Mouse (Mus musculus): Measurements from ENCODE around the gene Neu1.

DNA sequence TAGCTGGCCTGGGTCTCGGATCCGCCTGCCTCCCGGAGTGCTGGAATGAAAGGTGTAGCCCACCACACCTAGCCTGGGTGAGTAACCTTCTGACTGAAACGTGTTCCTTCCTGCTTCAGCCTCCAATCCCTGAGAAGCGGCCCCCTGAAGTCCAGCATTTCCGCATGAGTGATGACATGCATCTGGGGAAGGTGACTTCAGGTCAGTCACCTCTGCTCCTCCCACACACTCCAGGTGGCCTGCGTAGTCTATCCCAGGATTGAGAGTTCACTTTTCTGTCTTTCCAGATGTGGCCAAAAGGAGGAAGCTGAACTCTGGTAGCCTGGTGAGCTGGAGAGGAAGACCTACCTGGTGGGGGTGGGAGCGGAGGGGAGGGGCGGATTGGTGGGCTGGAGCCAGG, 28.2 kb upstream of the Neu1 start:
- TF ChIP-seq CTCF (conservative IDR thresholded peaks at IDR 0.05; ENCODE audit: low read length), result no peak
- TF ChIP-seq NANOG (IDR thresholded peaks at IDR 0.05; ENCODE audit: borderline replicate concordance, low read length), result no peak
- no peak for TF ChIP-seq POU5F1 (IDR thresholded peaks at IDR 0.05; ENCODE audit: borderline replicate concordance, low read length)
